Mouse (Mus musculus) c-Kit-positive CD71-negative TER-119-negative erythroid progenitor cells, embryonic 14.5 days (primary cell): Measurements from ENCODE around the gene Gm20683.

Source experiments
- DNase-seq: peaks from one replicate; pipeline ENCODE4 v3.0.0-alpha.2; 2013; ENCODE audit warnings: low read depth

Gene Gm20683

GRCm38 (mm10) chr17:25840519-25840918, 1.0 kb downstream of the Gm20683 start:
- DNase-seq = no peak

- DNase-seq = no peak
Measured at GRCm38 (mm10) chr17:25839455-25840235, 1.9 kb downstream of the Gm20683 start.

GRCm38 (mm10) chr17:25838904-25839303, 2.7 kb downstream of the Gm20683 start:
- DNase-seq = no peak

- DNase-seq = no peak
Measured at GRCm38 (mm10) chr17:25837533-25837932, 4.0 kb downstream of the Gm20683 start.

- DNase-seq = no peak
Measured at GRCm38 (mm10) chr17:25837076-25837410, 4.5 kb downstream of the Gm20683 start, which contains the start of gene Rhbdl1. Gene Rhbdl1, minus strand, starts transcription at chr17:25837295.

GRCm38 (mm10) chr17:25836397-25837075, 5.0 kb downstream of the Gm20683 start:
- DNase-seq = no peak

- DNase-seq = no peak
Measured at GRCm38 (mm10) chr17:25835816-25836215, 5.7 kb downstream of the Gm20683 start.

- DNase-seq = no peak
Measured at GRCm38 (mm10) chr17:25835301-25835700, 6.3 kb downstream of the Gm20683 start.

- no peak for DNase-seq
Measured at GRCm38 (mm10) chr17:25834595-25835222, 6.9 kb downstream of the Gm20683 start.

GRCm38 (mm10) chr17:25833961-25834594, 7.5 kb downstream of the Gm20683 start:
- no peak for DNase-seq

- peak; percentile 64 for DNase-seq
Measured at GRCm38 (mm10) chr17:25833291-25833663, 8.3 kb downstream of the Gm20683 start, which contains the start of gene Stub1. Gene Stub1, minus strand, starts transcription at chr17:25833404.

- DNase-seq = peak; percentile 97
Measured at GRCm38 (mm10) chr17:25832436-25833290, 8.9 kb downstream of the Gm20683 start.

GRCm38 (mm10) chr17:25831451-25832281, 9.9 kb downstream of the Gm20683 start:
- no peak for DNase-seq

- DNase-seq = no peak
Measured at GRCm38 (mm10) chr17:25830806-25831431, 10.6 kb downstream of the Gm20683 start.

GRCm38 (mm10) chr17:25830200-25830753, 11.3 kb downstream of the Gm20683 start:
- DNase-seq = no peak

- no peak for DNase-seq
Measured at GRCm38 (mm10) chr17:25829558-25830017, 12.0 kb downstream of the Gm20683 start.

GRCm38 (mm10) chr17:25828712-25829557, 12.6 kb downstream of the Gm20683 start, which contains the start of gene Jmjd8:
Gene Jmjd8, plus strand, starts transcription at chr17:25828867.
- peak; percentile 67 for DNase-seq

- DNase-seq = no peak
Measured at GRCm38 (mm10) chr17:25828223-25828594, 13.4 kb downstream of the Gm20683 start.
